Mouse (Mus musculus) megakaryocyte progenitor cell, adult 5-6 weeks (primary cell): ENCODE results near the gene Pbx1. TPM values are rescaled to one million over a fixed set of nuclear protein-coding genes. Genes with fewer than 3 reads are reported as not detected.

ENCODE experiments used
- ATAC-seq: replicated peaks from 2 replicates; pipeline ENCODE4 v1.8.0; 2016; ENCODE audit warnings: mild to moderate bottlenecking, moderate TSS enrichment, inconsistent platforms; ENCODE audit not compliant: poor library complexity
- total RNA-seq, 2 experiments: library from RNA; stranded (forward) in 1 of 2; stranded (reverse) in 1 of 2; fragments of 157-497, 149-512 nt in 1 of 2; fragments of 200-1000 nt in 1 of 2; gene quantifications; 2 replicates each; pipeline versions ENCODE4 v1.2.3 to v1.2.4; 2015 to 2017

Gene Pbx1
- total RNA-seq, 2 experiments from 2014 or later = 2.5 to 10.7 TPM

DNA sequence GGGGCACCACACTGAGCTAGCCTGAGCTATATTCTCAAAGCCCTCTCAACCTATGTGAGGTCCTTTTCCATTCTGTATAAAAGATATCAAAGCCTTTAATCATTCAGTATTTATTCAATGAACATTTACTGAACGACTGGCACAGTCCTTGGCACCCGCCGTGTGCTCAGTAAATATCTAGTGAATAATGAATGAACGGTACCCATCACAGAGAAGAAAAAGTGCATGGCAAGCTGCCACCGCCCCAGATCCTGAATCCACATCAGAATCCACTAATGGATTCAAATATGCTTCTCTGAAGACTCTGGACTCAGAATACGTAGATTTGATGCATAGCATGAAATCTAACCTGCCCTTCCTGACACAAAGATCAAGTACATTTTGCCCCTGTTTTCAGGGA, 45.9 kb downstream of the Pbx1 start:
- no peak for ATAC-seq

DNA sequence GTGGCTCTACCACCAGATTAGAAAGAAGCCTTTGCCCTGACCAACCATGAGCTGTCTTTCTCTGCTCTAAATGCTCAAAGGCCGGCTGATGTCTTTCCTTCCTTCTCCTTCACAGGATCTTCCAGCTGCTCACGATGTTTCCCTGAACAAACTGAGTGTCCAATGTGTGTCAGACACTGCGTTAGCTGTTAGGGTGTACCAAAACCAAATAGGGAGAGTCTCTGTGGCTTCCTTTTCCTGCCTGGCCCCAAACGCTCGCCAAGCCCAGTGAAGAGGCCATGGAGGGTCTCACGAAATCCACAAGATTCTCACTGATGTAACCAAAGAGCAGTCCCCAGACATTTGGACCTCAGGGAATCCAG, 47.5 kb downstream of the Pbx1 start:
- peak; percentile 47 for ATAC-seq

DNA sequence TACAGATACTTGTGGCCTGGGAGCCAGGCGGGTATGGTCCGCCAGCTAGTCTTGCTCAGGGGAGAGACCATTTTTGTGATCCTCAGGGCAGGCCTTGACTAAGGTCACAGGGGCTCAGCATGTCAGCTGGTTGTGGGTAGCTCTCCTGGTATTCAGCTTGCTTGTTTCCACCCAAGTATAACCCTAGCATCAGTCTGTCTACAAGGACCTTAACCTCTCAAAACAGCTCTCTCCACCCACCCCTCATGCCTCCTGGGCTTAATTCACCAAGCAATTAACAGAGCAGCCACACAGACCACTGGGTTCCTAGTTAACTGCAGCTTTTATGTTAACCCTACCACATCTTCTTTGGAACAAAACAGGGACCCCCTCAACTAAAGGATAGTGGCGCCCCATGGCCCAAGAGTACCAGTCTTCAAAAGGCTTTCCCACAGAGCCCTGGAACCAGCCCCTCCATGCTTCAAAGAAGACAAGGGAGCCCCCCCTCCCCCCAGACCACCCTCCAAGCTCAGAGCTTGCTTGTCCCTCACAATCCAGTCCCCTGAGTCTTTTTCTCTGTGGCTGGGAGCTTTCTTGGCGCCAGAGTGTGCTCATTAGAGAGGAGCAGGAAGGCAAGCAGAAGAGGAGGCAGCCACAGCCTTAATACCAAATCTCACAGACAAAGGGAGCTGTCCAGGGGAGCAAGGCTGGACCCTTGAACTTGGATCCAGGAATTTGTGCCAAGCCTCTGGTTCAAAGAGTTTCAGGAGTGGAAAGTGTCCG, 48.1 kb downstream of the Pbx1 start:
- no peak for ATAC-seq

DNA sequence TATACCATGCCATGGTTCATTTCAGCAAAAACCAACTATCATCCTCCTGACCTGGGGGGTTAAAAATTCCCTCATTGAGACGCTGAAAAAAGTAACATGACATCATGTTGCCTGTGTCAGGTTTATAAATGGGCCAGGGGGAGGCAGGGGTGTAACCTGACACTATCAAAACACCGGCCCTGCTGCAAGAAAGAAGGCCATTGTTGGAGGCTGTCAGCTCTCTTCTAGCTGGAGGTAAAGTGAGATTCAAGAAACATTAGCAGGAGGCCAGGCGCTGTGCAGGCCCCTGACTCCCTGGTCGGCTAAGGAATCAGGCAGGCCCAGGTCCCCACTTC, 49.3 kb downstream of the Pbx1 start:
- no peak for ATAC-seq

DNA sequence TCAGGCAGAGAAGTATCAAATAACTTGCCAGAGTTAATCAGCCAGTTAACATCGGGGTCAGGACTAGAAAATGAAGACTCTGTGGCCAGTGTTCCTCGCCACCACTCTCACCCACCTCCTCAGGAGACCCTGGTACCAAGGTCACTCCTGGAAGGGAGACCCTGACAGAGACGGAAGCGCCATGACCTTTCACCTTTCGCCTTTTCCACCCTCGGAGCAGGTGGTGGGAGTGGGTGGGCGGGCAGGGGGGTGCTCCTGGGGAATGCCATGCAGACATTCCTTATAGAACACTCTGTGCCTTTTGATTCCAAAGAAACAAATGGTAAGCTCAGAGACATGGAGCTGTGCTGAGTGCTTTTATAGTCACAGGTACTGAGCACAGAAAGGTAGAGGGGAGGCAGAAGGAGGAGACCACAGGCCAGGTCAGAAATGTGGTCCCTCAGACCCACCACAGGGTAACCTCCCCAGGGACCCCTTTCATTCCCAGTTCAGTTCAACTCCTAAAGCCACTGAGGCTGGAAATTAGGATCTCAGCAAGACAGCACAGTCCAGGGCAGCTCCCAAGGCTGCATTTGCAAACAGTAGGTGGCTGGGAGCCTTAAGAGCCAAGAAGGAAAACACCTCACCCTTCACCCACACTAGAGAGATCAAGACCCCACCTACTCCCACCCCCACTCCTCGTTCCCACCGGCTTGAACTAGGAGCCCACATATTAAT, 49.8 kb downstream of the Pbx1 start:
- no peak for ATAC-seq

DNA sequence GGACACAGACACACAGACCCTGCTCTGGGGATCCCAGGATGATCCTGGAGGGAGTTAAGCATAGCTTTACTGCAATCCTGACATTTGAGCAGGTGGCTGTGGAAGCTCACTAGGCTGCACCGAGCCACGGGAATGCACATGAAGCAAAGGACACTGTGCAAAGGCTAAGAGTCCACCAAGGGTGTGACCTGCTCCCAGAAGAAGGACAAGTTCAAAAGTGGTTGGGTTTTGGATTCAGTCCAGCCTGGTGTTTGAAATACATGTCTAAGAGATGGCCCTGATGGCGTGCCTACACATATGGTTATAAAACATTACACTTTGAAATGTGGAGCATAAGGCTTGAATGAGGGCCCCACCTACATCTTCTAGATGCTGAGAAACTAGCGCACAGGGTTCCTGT, 50.6 kb downstream of the Pbx1 start:
- no peak for ATAC-seq

DNA sequence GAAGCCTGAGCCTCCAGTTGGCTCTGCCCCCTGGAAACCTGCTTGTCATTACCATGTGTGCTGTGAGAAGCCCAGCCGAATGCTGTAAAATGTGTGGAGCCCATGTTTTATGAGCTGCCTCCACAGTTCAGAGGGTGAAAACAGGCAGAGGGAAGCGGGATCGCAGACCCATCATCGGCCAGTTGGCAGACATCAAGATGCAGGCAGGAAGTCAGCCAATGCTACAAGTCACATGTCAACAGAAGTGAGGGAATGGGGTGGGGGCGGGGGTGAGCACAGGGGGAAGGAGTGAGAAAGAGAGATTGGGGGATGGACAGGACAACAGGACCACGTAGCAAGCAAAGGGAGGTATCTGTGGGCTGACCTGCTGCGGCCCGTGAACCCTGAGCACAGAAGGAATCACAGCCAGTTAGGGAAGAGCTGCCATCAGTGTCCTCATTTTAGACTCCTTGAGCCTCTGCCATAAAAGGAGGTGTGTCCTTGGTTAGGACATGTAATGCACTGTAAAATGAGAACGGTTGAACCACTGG, 51.8 kb downstream of the Pbx1 start:
- no peak for ATAC-seq

DNA sequence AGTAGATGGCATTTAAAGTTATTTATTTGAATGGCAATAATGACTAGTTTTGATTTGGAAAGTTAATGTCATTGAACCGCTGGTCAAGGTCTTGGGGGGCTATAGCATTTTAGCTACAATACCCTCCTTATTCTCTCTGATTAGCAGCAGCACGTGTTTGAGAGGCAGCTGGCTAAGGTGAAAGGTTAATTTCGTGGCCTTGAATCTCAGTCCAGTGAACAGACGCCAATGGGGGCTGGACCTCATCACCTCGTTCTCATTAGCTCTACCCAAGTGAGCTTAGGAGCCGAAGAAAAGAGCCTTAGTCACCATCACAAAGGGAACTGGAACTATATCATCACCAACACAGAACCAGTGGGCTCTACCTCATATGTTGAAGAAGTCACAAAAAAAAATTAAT, 54.4 kb downstream of the Pbx1 start:
- ATAC-seq = no peak

DNA sequence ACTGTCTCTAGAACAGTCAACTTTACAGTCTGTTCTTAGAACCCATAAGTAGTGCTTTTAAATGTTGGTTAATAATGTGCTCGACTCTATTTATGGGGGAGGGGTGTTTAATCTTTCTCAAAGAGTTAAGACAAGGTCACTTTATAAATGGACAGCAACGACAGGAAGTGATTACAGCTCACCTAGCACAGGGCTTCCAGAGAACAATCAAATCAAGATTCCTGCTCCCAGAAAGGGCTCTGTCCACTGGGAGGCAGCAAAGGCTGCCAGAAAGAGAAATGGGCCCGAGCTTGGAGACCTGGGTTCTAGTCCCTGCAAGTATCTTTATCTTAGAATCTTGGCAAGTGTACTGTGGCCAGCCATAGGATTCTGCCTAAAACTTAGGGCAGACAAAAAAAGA, 55.7 kb downstream of the Pbx1 start:
- no peak for ATAC-seq

DNA sequence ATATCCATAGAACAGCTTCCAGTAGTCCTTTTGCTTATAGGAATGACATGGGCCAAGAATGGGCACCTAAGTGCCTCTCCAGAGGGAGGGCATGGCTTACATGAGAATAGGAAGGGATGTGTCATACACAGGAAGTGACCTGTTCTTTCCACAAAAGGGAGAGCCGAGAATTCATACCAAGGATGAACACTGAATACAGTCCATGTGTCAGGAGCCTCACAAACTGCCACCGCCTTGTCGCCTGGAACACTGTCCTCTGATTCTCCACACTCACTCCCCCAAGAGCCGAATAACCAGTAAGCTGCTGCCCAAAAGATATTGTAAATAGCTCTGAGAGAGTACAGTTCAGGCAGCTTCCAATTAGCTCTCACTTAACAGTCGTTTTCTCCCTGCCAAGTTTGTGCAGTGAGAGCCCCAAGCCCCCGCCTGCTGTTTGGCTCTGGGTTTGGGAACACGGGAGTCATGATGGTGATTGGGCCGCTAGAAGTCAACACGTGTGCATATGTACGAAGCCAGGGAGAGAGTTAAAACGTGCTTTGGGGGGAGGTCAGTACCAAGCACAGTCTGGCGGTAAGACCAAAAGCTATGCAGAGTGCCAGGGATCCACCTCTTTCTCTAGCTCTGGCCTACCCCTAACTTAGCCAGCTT, 57.0 kb downstream of the Pbx1 start:
- no peak for ATAC-seq

DNA sequence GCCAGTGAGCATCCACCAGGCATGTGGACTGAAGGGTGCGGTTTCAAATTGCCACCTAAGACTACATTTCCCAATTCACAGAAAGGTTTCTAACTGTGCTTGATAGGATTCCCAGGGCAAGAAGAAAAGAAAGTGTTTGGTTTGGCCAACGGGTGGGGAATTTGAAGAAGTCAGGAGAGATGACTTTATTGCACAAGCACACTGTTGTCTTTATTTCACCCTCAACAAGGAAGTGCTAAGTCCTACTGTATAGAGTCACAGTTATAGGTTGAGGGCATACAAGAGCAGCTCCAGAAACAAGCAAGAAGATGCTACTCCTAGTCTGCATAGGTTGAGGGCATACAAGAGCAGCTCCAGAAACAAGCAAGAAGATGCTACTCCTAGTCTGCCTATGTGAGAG, 60.0 kb downstream of the Pbx1 start:
- ATAC-seq = peak; percentile 78

DNA sequence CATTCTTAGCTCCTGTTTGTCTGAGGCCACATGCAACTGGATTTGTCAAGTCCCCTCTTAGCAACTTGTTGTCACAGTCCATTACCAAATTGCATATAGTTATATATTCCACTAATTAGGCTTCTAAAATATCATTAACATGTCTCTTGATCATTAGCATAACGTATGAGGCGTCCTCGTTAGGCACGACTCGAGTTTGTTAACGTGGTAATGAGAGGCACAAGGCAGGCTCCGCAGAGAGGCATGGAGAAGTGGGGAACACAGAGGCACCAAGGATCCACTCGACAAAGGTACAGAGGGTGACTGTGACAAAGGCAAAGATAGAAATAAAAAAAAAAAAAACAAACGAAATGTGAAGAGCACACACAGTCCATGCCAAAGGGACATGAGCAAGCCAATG, 61.1 kb downstream of the Pbx1 start:
- no peak for ATAC-seq

DNA sequence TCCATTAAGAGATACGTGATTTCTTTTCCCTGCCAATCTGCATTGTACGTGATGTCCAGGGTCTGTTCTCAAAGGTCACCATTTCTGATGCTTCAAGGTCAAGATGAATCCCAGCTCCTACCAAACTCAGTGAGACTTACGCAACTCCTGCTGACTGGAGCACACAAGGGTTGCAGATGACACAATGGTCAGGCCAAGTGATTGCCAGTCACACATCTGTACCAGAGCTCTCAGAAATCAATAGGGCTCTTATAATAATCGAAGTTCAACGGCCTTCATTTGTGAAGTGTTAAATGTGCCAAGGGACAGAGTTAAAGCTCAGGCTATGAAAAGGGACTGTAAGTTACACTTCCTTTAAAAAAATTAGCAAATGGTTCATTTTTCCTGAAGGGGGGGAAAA, 65.8 kb downstream of the Pbx1 start:
- ATAC-seq = no peak

DNA sequence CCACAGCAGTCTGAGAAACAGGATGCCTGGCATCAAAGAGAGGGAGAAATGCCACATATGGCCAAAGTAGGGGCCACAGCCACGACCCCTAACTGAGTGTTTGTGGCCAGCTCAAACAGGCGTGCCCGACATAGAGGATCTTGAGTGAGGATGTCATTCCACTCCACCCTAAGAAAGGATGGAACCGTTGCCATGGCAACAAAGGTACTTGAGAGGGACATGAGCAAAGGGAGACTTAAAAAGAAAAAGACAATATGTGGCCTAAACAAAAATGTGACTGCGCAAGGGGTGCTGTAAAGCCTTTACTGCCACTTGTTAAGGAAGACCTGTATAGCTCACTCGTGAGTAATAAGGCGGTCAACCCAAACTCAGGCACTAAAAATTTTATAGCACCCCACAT, 67.7 kb downstream of the Pbx1 start:
- ATAC-seq = no peak

DNA sequence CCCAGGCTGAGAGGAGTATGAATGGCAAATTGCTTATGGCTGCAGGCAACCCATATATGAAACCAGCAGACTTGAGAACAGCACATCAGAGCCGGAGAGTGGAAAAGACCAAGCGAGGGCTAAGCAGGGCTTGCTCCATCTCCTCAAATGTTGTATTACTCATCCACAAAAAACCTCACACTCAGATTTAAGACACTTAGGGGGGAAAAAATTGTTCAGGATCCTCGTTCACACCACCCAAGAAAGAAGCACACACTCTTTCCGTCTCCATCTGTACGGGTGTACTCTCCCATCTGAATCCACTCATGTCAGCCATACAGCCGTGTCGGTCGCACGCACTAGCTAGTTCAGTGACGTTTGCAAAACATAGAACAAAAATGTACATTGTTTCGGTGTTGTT, 69.0 kb downstream of the Pbx1 start:
- no peak for ATAC-seq

DNA sequence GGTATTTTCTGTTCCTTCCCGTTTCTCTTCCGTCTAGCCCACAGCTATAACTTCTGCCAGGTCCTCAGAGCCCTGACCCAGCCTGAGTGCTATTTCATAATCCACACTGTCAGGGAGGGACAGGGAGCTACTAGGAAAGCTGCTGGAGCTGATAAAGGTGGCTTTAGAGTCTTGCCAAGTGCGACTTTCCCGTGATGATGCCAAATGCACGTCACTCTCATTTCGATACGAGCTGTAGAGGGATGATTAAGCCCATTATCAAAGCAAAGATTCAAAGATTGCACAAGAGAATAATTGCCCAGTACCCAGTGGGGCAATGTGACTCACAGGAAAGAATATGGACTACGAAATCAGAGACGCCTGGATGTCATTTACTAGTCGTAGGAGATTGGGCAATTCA, 69.6 kb downstream of the Pbx1 start:
- peak; percentile 88 for ATAC-seq

DNA sequence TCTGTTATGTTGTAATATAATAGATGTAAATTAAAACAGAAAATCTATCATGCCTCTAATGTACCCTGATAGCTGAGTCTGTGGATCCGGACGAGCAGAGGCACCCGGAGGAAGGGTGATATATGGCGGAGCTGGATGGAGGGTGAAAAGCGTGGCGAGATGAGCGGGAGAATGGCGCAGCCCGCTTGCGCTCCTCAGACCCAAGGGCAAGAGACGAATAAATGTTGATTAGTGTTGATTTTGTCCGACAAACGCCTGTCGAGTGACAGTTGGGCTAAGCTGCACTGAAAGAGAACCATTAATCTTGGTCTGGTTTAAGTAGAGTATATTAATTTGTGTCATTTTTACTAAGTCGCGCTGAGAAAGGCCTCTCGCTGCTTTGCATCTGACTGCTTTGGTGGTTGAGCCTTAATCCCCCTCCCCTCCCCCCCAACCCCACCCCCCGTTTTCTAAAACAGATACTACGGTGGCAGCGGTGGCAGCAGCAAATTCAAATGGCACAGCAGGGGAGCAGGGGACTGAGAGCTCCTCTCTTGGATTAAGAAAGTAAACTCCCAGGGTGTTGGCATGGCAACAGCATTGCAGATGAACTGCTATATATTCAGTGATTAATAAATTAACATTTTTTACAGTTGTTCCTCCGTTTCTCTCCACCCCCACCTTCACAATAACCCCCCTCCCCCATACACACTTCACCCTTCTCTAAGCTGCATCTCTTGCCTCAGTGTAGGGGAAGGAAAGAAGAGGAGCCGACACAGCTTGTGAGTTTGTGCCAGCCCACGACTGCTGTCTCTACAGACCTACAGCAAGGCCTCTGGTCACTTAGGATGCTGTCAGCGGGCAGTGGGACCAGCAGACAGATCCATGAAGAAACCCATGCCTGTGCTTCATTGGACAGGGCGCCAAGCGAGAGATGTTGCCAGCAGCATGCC, 74.1 kb downstream of the Pbx1 start:
- ATAC-seq = no peak

DNA sequence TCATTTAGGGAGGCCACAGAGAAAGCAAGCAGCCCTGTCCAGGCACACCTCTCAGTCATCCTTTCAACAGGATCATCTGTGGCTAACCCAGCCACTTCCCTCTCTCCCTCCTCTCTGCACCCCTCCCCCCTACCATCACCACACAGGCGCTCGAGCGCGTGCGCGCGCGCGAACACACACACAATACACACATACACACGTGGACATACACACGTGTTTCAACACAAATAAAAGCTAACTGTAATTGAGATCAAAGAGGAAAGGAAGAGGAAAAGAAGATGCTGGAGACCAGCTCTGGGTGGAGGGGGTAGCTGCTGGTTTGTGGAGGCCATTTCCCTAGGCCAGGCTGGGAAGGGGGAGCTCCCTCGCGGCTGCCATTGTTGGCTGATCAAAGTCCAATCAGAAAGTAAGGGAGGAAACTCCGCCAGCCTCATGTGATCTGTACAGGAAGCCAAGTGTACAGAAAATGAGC, 75.1 kb downstream of the Pbx1 start:
- peak; percentile 60 for ATAC-seq

DNA sequence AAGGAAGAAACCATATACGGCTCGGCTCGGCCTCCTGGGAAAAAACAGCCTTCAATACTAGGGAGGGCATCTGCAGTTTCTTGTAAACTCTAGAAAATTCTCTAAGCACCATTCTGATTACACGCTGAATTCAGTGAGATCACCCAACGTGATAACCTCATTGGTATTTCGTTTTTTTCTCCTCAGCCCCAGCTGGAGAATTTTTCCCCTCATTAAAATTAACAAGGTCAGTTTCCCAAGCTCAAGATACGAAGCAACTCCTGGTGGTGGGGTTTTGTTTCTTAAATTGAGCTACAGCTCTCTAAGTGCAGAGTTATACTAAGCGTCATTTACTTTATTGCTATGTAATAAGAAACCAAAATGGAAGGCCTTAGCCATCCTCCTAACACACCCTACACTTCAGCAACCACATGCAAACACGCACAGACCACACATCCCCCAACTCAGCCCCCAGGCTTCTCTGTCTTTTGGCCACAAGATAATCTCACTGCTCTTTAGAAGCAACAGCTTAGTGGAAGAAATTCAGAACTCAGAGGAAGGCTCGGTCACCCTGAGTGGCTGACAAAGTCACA, 76.0 kb downstream of the Pbx1 start:
- no peak for ATAC-seq

DNA sequence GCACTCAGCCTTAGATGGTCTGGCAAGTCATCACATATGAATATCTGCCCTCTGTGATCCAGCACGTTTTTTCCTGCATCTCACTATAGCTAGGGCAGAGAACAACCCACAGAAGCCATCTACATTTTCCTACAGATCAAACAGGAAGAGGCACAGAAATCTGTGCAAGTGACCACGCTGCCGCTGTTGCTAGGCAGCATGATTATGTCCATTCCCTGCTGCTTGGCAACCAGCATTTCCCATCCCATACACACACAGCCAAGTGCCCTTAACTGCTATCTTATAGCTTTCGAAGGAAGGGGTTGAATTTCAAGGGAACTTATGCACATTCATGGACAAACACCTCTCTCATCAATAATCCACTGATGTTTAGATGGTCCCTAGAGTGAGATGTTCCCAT, 77.1 kb downstream of the Pbx1 start:
- ATAC-seq = no peak
